Mouse (Mus musculus): ENCODE data around the gene Lingo1. TPM values are rescaled to one million over a fixed set of nuclear protein-coding genes. Genes with fewer than 3 reads are reported as not detected.

Gene Lingo1
- total and polyA plus RNA-seq, 3 experiments: not detected

DNA sequence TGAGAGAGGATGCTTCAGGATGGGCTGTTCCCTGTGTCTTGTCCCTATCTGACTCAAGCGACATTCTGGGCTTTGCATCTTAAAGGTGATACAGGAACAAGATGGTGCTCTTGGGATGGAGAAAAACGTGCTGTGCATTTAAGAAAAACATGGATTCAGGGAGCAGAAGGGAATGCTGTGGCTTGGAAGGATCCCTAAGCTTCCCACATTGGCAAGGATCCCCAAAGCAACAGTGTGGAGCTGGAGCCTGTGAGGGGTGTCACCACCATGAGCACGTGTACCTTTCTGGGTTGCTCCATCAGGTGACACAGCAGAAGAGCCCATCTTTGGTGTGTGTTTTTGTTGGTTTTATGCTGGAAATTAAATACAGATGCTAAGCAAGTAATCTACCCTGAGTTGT lies 77.3 kb downstream of the Lingo1 start:
- Histone ChIP-seq H3K9me3 (replicated peaks; ENCODE audit: low read length) (no peaks in the 10 kb centered on the region), H3K79me2 (replicated peaks; ENCODE audit: control insufficient read depth, extremely low read depth, insufficient read depth, poor library complexity, severe bottlenecking) (no peaks in the 10 kb centered on the region), H3K36me3 (replicated peaks in 1 of 2; ENCODE audit: control insufficient read depth in 1 of 2, insufficient read depth in 1 of 2, low read length in 1 of 2) (no peaks in the 10 kb centered on the region), H3K4me3 (replicated peaks in 1 of 3; ENCODE audit: low read depth in 2 of 3, low read length in 2 of 3, poor library complexity in 1 of 3) (no peak overlapping the region), H3K27ac (ENCODE audit: insufficient read depth, low read depth) (no peak overlapping the region), H3K4me1 (ENCODE audit: control insufficient read depth in 1 of 2, insufficient read depth in 2 of 2) (no peaks in the 10 kb centered on the region), H3K27me3 (replicated peaks) (peaks cover 62% of the 10 kb centered on the region), H3K9ac (ENCODE audit: insufficient read depth, low read depth) (no peak overlapping the region), H3K4me2 (ENCODE audit: insufficient read depth, low read depth, poor library complexity, severe bottlenecking) (no peak overlapping the region)
- no peak for DNase-seq (ENCODE audit: extremely low read depth)
- in situ Hi-C loops (cut with MboI; ENCODE audit: low pct_ligation_motif_present, low pct_unique_long_range_greater_than_20kb, low sequenced_read_pairs): no loop called here
- dilution Hi-C loops (cut with MboI; ENCODE audit: extremely low pct_ligation_motif_present, extremely low pct_unique_long_range_greater_than_20kb, low sequenced_read_pairs): no loop called here
- TF ChIP-seq BHLHE40 (IDR thresholded peaks at IDR 0.05; ENCODE audit: low read depth, low read length) (no peak), ETS1 (conservative IDR thresholded peaks at IDR 0.05; ENCODE audit: low read depth, low read length) (no peak), MYC (IDR thresholded peaks at IDR 0.05; ENCODE audit: low read depth, low read length) (no peak), ELF1 (IDR thresholded peaks at IDR 0.05; ENCODE audit: low read depth, low read length) (no peak), MAX (IDR thresholded peaks at IDR 0.05; ENCODE audit: low read length) (no peak), SMC3 (IDR thresholded peaks at IDR 0.05; ENCODE audit: low read depth, low read length) (no peak), JUND (conservative IDR thresholded peaks at IDR 0.05; ENCODE audit: low read depth, low read length) (no peak), USF2 (conservative IDR thresholded peaks at IDR 0.05; ENCODE audit: low read depth, low read length) (no peak), MAFK (IDR thresholded peaks at IDR 0.05; ENCODE audit: insufficient replicate concordance, low read length) (no peak), MXI1 (IDR thresholded peaks at IDR 0.05; ENCODE audit: low read depth, low read length) (no peak)

- no peak for TF ChIP-seq MXI1 (IDR thresholded peaks at IDR 0.05; ENCODE audit: low read depth, low read length)
- no peak for TF ChIP-seq GABPA (IDR thresholded peaks at IDR 0.05; ENCODE audit: insufficient replicate concordance, low read depth, low read length)
- no peak for TF ChIP-seq CTCF (conservative IDR thresholded peaks at IDR 0.05 in 1 of 2, IDR thresholded peaks at IDR 0.05 in 1 of 2; ENCODE audit: low read depth in 2 of 2, low read length in 2 of 2)
- no peak for TF ChIP-seq MAFK (IDR thresholded peaks at IDR 0.05; ENCODE audit: insufficient replicate concordance, low read length)
- Histone ChIP-seq H3K27me3 (replicated peaks) (peaks cover 58% of the 10 kb centered on the region), H3K36me3 (replicated peaks in 1 of 2; ENCODE audit: control insufficient read depth in 1 of 2, insufficient read depth in 1 of 2, low read length in 1 of 2) (no peaks in the 10 kb centered on the region)
Measured at GRCm38 (mm10) chr9:56716565-56716964, 79.7 kb downstream of the Lingo1 start.

GRCm38 (mm10) chr9:56716066-56716465 lies 80.2 kb downstream of the Lingo1 start:
- dilution Hi-C loops (cut with MboI; ENCODE audit: extremely low pct_ligation_motif_present, extremely low pct_unique_long_range_greater_than_20kb, low sequenced_read_pairs): no loop called here
- Histone ChIP-seq H3K36me3 (replicated peaks in 1 of 2; ENCODE audit: control insufficient read depth in 1 of 2, insufficient read depth in 1 of 2, low read length in 1 of 2) (no peaks in the 10 kb centered on the region), H3K27me3 (replicated peaks) (peaks cover 58% of the 10 kb centered on the region), H3K4me1 (ENCODE audit: control insufficient read depth in 1 of 2, insufficient read depth in 2 of 2) (peaks cover 5 to 6% of the 10 kb centered on the region in 2 experiments; a peak in 3 of 4 replicates), H3K9ac (ENCODE audit: insufficient read depth, low read depth) (no peak overlapping the region), H3K79me2 (replicated peaks; ENCODE audit: control insufficient read depth, extremely low read depth, insufficient read depth, poor library complexity, severe bottlenecking) (no peaks in the 10 kb centered on the region), H3K9me3 (replicated peaks; ENCODE audit: low read length) (no peaks in the 10 kb centered on the region), H3K27ac (ENCODE audit: insufficient read depth, low read depth) (no peak overlapping the region), H3K4me3 (replicated peaks in 1 of 3; ENCODE audit: low read depth in 2 of 3, low read length in 2 of 3, poor library complexity in 1 of 3) (no peak overlapping the region), H3K4me2 (ENCODE audit: insufficient read depth, low read depth, poor library complexity, severe bottlenecking) (no peak overlapping the region)
- TF ChIP-seq SMC3 (IDR thresholded peaks at IDR 0.05; ENCODE audit: low read depth, low read length): no peak
- no peak for TF ChIP-seq USF1 (IDR thresholded peaks at IDR 0.05; ENCODE audit: low read depth, low read length)
- no peak for TF ChIP-seq CHD1 (IDR thresholded peaks at IDR 0.05; ENCODE audit: low read depth, low read length)
- TF ChIP-seq JUN (IDR thresholded peaks at IDR 0.05; ENCODE audit: insufficient read depth, low read depth, low read length): no peak
- TF ChIP-seq EP300 (IDR thresholded peaks at IDR 0.05; ENCODE audit: low read length): no peak
- TF ChIP-seq GABPA (IDR thresholded peaks at IDR 0.05; ENCODE audit: insufficient replicate concordance, low read depth, low read length): no peak
- TF ChIP-seq IRF4 (IDR thresholded peaks at IDR 0.05; ENCODE audit: low read depth, low read length): no peak
- no peak for TF ChIP-seq ZKSCAN1 (IDR thresholded peaks at IDR 0.05; ENCODE audit: borderline replicate concordance, low read depth, low read length)
- no peak for TF ChIP-seq POLR2A (IDR thresholded peaks at IDR 0.05; ENCODE audit: low read depth, low read length)
- TF ChIP-seq RAD21 (IDR thresholded peaks at IDR 0.05; ENCODE audit: low read depth, low read length): no peak
- no peak for TF ChIP-seq NRF1 (IDR thresholded peaks at IDR 0.05; ENCODE audit: low read depth, low read length)
- no peak for TF ChIP-seq TCF12 (IDR thresholded peaks at IDR 0.05; ENCODE audit: low read depth, low read length)
- in situ Hi-C loops (cut with MboI; ENCODE audit: low pct_ligation_motif_present, low pct_unique_long_range_greater_than_20kb, low sequenced_read_pairs): no loop called here
- no peak for DNase-seq (ENCODE audit: extremely low read depth)

More at GRCm38 (mm10) chr9:56716565-56716964, 79.7 kb downstream of the Lingo1 start:
- no peaks in the 10 kb centered on the region for H3K9me3 ChIP-seq (replicated peaks; ENCODE audit: low read length)
- in situ Hi-C loops (cut with MboI; ENCODE audit: low pct_ligation_motif_present, low pct_unique_long_range_greater_than_20kb, low sequenced_read_pairs) (no loop called here), dilution Hi-C loops (cut with MboI; ENCODE audit: extremely low pct_ligation_motif_present, extremely low pct_unique_long_range_greater_than_20kb, low sequenced_read_pairs) (no loop called here)
- no peak overlapping the region for H3K4me2 ChIP-seq (ENCODE audit: insufficient read depth, low read depth, poor library complexity, severe bottlenecking)
- H3K4me3 ChIP-seq (replicated peaks in 1 of 3; ENCODE audit: low read depth in 2 of 3, low read length in 2 of 3, poor library complexity in 1 of 3): no peak overlapping the region
- H3K27ac ChIP-seq (ENCODE audit: insufficient read depth, low read depth): no peak overlapping the region
- DNase-seq (ENCODE audit: extremely low read depth): no peak
- peaks cover 5 to 6% of the 10 kb centered on the region in 2 experiments; a peak in 3 of 4 replicates for H3K4me1 ChIP-seq (ENCODE audit: control insufficient read depth in 1 of 2, insufficient read depth in 2 of 2)
- no peaks in the 10 kb centered on the region for H3K79me2 ChIP-seq (replicated peaks; ENCODE audit: control insufficient read depth, extremely low read depth, insufficient read depth, poor library complexity, severe bottlenecking)
- no peak overlapping the region for H3K9ac ChIP-seq (ENCODE audit: insufficient read depth, low read depth)
